14 mouse cellular contexts compared by ENCODE assay signal in the genomic region with DNA sequence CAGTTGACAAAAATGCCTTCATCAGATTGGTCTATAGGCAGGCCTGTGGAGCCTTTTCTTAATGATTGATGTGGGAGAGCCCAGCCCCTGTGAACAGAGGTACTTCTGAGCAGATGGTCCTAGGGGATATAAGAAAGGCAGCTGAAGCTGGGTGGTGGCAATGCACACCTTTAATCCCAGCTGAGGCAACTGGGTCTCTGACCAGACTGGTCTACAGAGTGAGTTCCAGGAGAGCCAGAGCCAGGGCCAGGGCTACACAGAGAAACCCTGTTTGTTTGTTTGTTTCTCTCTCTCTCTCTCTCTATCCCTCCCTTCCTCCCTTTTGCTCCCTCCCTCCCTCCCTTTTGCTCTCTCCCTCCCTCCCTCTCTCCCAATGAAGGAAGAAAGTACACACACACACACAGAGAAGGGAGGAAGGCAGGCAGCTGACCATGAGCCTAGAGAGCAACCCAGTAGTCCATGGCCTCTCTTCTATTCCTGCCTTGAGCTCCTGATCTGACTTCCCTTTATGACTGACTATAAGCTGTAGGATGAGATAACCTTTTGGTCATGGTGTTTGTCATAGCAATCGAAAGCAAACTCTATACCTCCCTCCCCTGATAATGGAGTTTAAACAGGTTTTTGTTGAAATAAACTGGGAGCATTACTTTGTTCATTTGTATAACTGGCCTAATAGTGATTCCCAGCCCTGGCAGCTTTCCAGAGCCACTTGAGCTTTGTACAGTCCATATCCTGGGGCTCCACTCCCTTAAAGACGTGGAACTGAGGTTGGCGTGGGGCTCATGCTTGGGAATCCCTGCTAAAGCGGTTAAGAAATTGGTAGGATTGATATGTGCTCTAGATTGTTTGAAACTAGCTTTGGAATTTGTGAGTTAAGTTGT. TPM values are rescaled to one million over a fixed set of nuclear protein-coding genes. Genes with fewer than 3 reads are reported as not detected.
A peak's percentile ranks its signal among the peaks of the same experiment; 100 is the strongest.
DNase-seq lines count a peak whose midpoint lies in the region; ATAC-seq and TF ChIP-seq lines count a peak whose summit lies in the region.
"Had no signal": no experiment of that assay in that cellular context is flagged by ENCODE, and none has a peak within 500 bp of the region (broad histone marks: within the 10 kb centered on the region; RNA-seq: fewer than 3 reads in every experiment).

No protein-coding gene starts in this region.

- no peak for TF ChIP-seq POLR2A in lung, adult 2 months (IDR thresholded peaks at IDR 0.05; ENCODE audit: borderline replicate concordance, extremely low read depth, low read depth, low read length)

- no peak for ATAC-seq in forebrain, embryonic 12.5 days (ENCODE audit: low FRiP score)
- no peak for ATAC-seq in forebrain, embryonic 11.5 days (replicated peaks; ENCODE audit: low FRiP score)
- ATAC-seq in lung, embryonic 14.5 days (ENCODE audit: insufficient read depth): peak; percentile 28
- no peak for ATAC-seq in erythroid progenitor cell, adult 5-6 weeks (replicated peaks; ENCODE audit: low FRiP score, poor library complexity, severe bottlenecking)

- peak overlapping the region; percentile 3; the same call in 1 of the 2 replicates for H3K27ac ChIP-seq in forebrain, embryonic 12.5 days
- no peak overlapping the region for H3K27ac ChIP-seq in forebrain, embryonic 11.5 days (ENCODE audit: low read depth, low read length)
- no peak overlapping the region for H3K27ac ChIP-seq in lung, embryonic 14.5 days (ENCODE audit: low read depth)
- H3K27ac ChIP-seq: limb, embryonic 13.5 days; midbrain, embryonic 12.5 days had no signal

- H3K27me3 ChIP-seq in forebrain, embryonic 12.5 days: no peaks in the 10 kb centered on the region
- H3K27me3 ChIP-seq in forebrain, embryonic 11.5 days (ENCODE audit: control insufficient read depth, insufficient read depth, low read length): no peaks in the 10 kb centered on the region
- H3K27me3 ChIP-seq in lung, embryonic 14.5 days (ENCODE audit: insufficient read depth, low read length): no peaks in the 10 kb centered on the region
- H3K27me3 ChIP-seq: limb, embryonic 13.5 days; midbrain, embryonic 12.5 days had no signal

- H3K4me1 ChIP-seq in forebrain, embryonic 12.5 days: peaks cover 11% of the 10 kb centered on the region
- no peaks in the 10 kb centered on the region for H3K4me1 ChIP-seq in forebrain, embryonic 11.5 days (replicated peaks; ENCODE audit: control insufficient read depth, insufficient read depth, low read length)
- no peaks in the 10 kb centered on the region for H3K4me1 ChIP-seq in lung, embryonic 14.5 days (ENCODE audit: insufficient read depth)
- H3K4me1 ChIP-seq in lung, adult 2 months (ENCODE audit: control insufficient read depth, insufficient read depth, low read length): no peaks in the 10 kb centered on the region
- H3K4me1 ChIP-seq: limb, embryonic 13.5 days had no signal

- no peaks in the 10 kb centered on the region for H3K9me3 ChIP-seq in forebrain, embryonic 12.5 days
- no peaks in the 10 kb centered on the region for H3K9me3 ChIP-seq in forebrain, embryonic 11.5 days (ENCODE audit: control insufficient read depth, low read length)
- H3K9me3 ChIP-seq in lung, embryonic 14.5 days (ENCODE audit: low read depth, low read length): no peaks in the 10 kb centered on the region
- H3K9me3 ChIP-seq: limb, embryonic 13.5 days; midbrain, embryonic 12.5 days had no signal

- H3K9ac ChIP-seq in forebrain, embryonic 12.5 days: 0 out of 2 replicates have a peak overlapping the region, but pooled peaks have one; percentile 7
- H3K9ac ChIP-seq in forebrain, embryonic 11.5 days (ENCODE audit: low read length): no peak overlapping the region
- no peak overlapping the region for H3K9ac ChIP-seq in lung, embryonic 14.5 days
- H3K9ac ChIP-seq: limb, embryonic 13.5 days; midbrain, embryonic 12.5 days had no signal

- DNase-seq in forebrain, embryonic 11.5 days (ENCODE audit: low spot score): no peak
- DNase-seq in lung, embryonic 14.5 days: peak; percentile 67
- DNase-seq in lung, adult 2 months: no peak
- peak; percentile 35 to 48 for DNase-seq in kidney, postnatal 4 days
- no peak for DNase-seq in MN1 (ENCODE audit: low spot score)
- no peak for DNase-seq in cerebellum, postnatal 4 days (ENCODE audit: low spot score in 2 of 2)
- DNase-seq: cerebellum, adult 9-10 months; right cerebral cortex, postnatal 25 days; thymus, postnatal 14 days had no signal

- H3K4me3 ChIP-seq in forebrain, embryonic 12.5 days (replicated peaks): no peak overlapping the region
- H3K4me3 ChIP-seq in forebrain, embryonic 11.5 days (ENCODE audit: low read depth, low read length): no peak overlapping the region
- H3K4me3 ChIP-seq in lung, embryonic 14.5 days (ENCODE audit: low read depth, low read length): no peak overlapping the region
- H3K4me3 ChIP-seq in lung, adult 2 months (replicated peaks; ENCODE audit: extremely low read depth, low read depth, low read length): no peak overlapping the region
- H3K4me3 ChIP-seq: limb, embryonic 13.5 days; midbrain, embryonic 12.5 days; myocyte had no signal

- no peak overlapping the region for H3K4me2 ChIP-seq in forebrain, embryonic 12.5 days
- H3K4me2 ChIP-seq in forebrain, embryonic 11.5 days (ENCODE audit: low read depth, low read length, severe bottlenecking): no peak overlapping the region
- H3K4me2 ChIP-seq in lung, embryonic 14.5 days: no peak overlapping the region
- H3K4me2 ChIP-seq: limb, embryonic 13.5 days; midbrain, embryonic 12.5 days had no signal

- TF ChIP-seq CTCF in lung, embryonic 14.5 days (IDR thresholded peaks at IDR 0.05; ENCODE audit: low read depth): no peak
- no peak for TF ChIP-seq CTCF in lung, adult 2 months (IDR thresholded peaks at IDR 0.05; ENCODE audit: insufficient read depth, low read length)

- WGBS in forebrain, embryonic 12.5 days: 77% methylated on average over 4 of the region's 4 CpGs
- 82% methylated on average over 4 of the region's 4 CpGs for WGBS in forebrain, embryonic 11.5 days
- 37% methylated on average over 4 of the region's 4 CpGs for WGBS in lung, embryonic 14.5 days
- WGBS in lung, adult 2 months: 52% methylated on average over 4 of the region's 4 CpGs

- no peaks in the 10 kb centered on the region for H3K36me3 ChIP-seq in forebrain, embryonic 12.5 days (replicated peaks)
- no peaks in the 10 kb centered on the region for H3K36me3 ChIP-seq in forebrain, embryonic 11.5 days (ENCODE audit: control insufficient read depth, insufficient read depth, low read length)
- no peaks in the 10 kb centered on the region for H3K36me3 ChIP-seq in lung, embryonic 14.5 days (ENCODE audit: insufficient read depth)
- H3K36me3 ChIP-seq: limb, embryonic 13.5 days; midbrain, embryonic 12.5 days had no signal

RNA-seq across cellular contexts. Expression of gene Zswim5, which starts 17.3 kb away (rescaled TPM):
- 12.0 and 13.3 TPM in 2 replicates for polyA plus RNA-seq in forebrain, embryonic 12.5 days (2016; fragmentation: Nextera tagmentation; extraction: Ambion mirVana)
- 10.9 and 12.4 TPM in 2 replicates for polyA plus RNA-seq in forebrain, embryonic 11.5 days (2014; fragmentation: Nextera tagmentation; extraction: Ambion mirVana)
- polyA plus RNA-seq in lung, embryonic 14.5 days (2014; fragmentation: Nextera tagmentation; extraction: Ambion mirVana): 0.47 and 0.79 TPM in 2 replicates
- 1.9 and 2.6 TPM in 2 replicates for polyA plus RNA-seq in lung, adult 2 months (2012; rRNA removed)
- total RNA-seq in erythroid progenitor cell, adult 5-6 weeks (2015; ENCODE audit: low replicate concordance): not detected in 2 replicates
- total RNA-seq in erythroid progenitor cell, adult 5-6 weeks (2017; ENCODE audit: low replicate concordance): not detected in 2 replicates
- polyA plus RNA-seq: myocyte had no signal

Comparison
In these comparisons a context has a peak if more than half of its experiments do, and no peak if none do; other contexts are left out.
1. DNase-seq: peak in lung, embryonic 14.5 days (single experiment) and kidney, postnatal 4 days (2 of 2); none in forebrain, embryonic 11.5 days (single experiment), lung, adult 2 months (single experiment), MN1 (single experiment) and cerebellum, postnatal 4 days (0 of 2).